Mouse (Mus musculus) layer of hippocampus, adult 2 months (tissue): ENCODE measurements around the gene Shank3. TPM values are rescaled to one million over a fixed set of nuclear protein-coding genes. Genes with fewer than 3 reads are reported as not detected.

Source experiments
- DNase-seq, 2 experiments: peaks; one replicate each; pipeline ENCODE4 v3.0.0; 2022; ENCODE audit warnings: low spot score in 2 of 2
- H3K27ac ChIP-seq: fragments of 200-600 bp; 2 replicates; pipeline ENCODE4 v1.8.1; 2022
- H3K4me3 ChIP-seq: fragments of 200-600 bp; 2 replicates; pipeline ENCODE4 v1.8.1; 2022; ENCODE audit warnings: mild to moderate bottlenecking
- CTCF ChIP-seq: fragments of 200-600 bp; conservative IDR thresholded peaks from 2 replicates; pipeline ENCODE4 v1.8.1; 2022; ENCODE audit warnings: antibody characterized with exemption, mild to moderate bottlenecking, moderate library complexity
- total RNA-seq, 2 experiments: library from RNA; stranded (reverse); gene quantifications; 2 replicates each; pipeline ENCODE4 v1.2.3; 2021

Shank3 gene
- total RNA-seq, 2 experiments from 2014 or later, result 243 to 251 TPM

- no peak for TF ChIP-seq CTCF
- DNase-seq, result no peak
- H3K4me3 ChIP-seq, result peak overlapping the region; percentile 53
- no peak overlapping the region for H3K27ac ChIP-seq
Measured at GRCm38 (mm10) chr15:89522566-89523282, 23.3 kb downstream of the Shank3 start.

GRCm38 (mm10) chr15:89523283-89523832, 23.9 kb downstream of the Shank3 start:
- no peak for DNase-seq
- Histone ChIP-seq H3K4me3 (peak overlapping the region; percentile 53), H3K27ac (peak overlapping the region; percentile 53; the same call in 1 of the 2 replicates)
- no peak for TF ChIP-seq CTCF

- peak overlapping the region; percentile 54 for H3K4me3 ChIP-seq
- peak overlapping the region; percentile 51; the same call in 1 of the 2 replicates for H3K27ac ChIP-seq
- DNase-seq, result no peak
- no peak for TF ChIP-seq CTCF
Measured at GRCm38 (mm10) chr15:89524001-89524571, 24.7 kb downstream of the Shank3 start.

GRCm38 (mm10) chr15:89524611-89525415, 25.4 kb downstream of the Shank3 start:
- TF ChIP-seq CTCF, result no peak
- no peak for DNase-seq
- peak overlapping the region; percentile 54 for H3K4me3 ChIP-seq
- H3K27ac ChIP-seq, result peak overlapping the region; percentile 51; the same call in 1 of the 2 replicates

- no peak overlapping the region for H3K27ac ChIP-seq
- no peak for DNase-seq
- H3K4me3 ChIP-seq, result peak overlapping the region; percentile 4; the same call in 1 of the 2 replicates
- no peak for TF ChIP-seq CTCF
Measured at GRCm38 (mm10) chr15:89525464-89525863, 26.0 kb downstream of the Shank3 start.

- no peak for TF ChIP-seq CTCF
- H3K4me3 ChIP-seq, result no peak overlapping the region
- no peak for DNase-seq
- H3K27ac ChIP-seq, result no peak overlapping the region
Measured at GRCm38 (mm10) chr15:89525896-89526295, 26.5 kb downstream of the Shank3 start.

- Histone ChIP-seq H3K27ac (no peak overlapping the region), H3K4me3 (no peak overlapping the region)
- TF ChIP-seq CTCF, result no peak
- no peak for DNase-seq
Measured at GRCm38 (mm10) chr15:89526776-89527325, 27.4 kb downstream of the Shank3 start.

GRCm38 (mm10) chr15:89527466-89527865, 28.0 kb downstream of the Shank3 start:
- Histone ChIP-seq H3K4me3 (no peak overlapping the region), H3K27ac (no peak overlapping the region; the same call in 1 of the 2 replicates)
- no peak for DNase-seq
- no peak for TF ChIP-seq CTCF

- peak overlapping the region; percentile 61; the same call in 1 of the 2 replicates for H3K27ac ChIP-seq
- DNase-seq, result no peak
- TF ChIP-seq CTCF, result no peak
- no peak overlapping the region for H3K4me3 ChIP-seq
Measured at GRCm38 (mm10) chr15:89528201-89528850, 28.9 kb downstream of the Shank3 start.

- no peak for DNase-seq
- no peak overlapping the region for H3K4me3 ChIP-seq
- no peak for TF ChIP-seq CTCF
Measured at GRCm38 (mm10) chr15:89528923-89529322, 29.5 kb downstream of the Shank3 start.

GRCm38 (mm10) chr15:89530336-89530735, 30.9 kb downstream of the Shank3 start:
- peak; percentile 99; the same call in 1 of the 2 replicates for TF ChIP-seq CTCF
- no peak overlapping the region for H3K4me3 ChIP-seq
- no peak overlapping the region; the same call in 1 of the 2 replicates for H3K27ac ChIP-seq
- DNase-seq, result peak in 1 of 2 experiments; percentile 78

More at GRCm38 (mm10) chr15:89528923-89529322, 29.5 kb downstream of the Shank3 start:
- no peak overlapping the region; the same call in 1 of the 2 replicates for H3K27ac ChIP-seq

- H3K27ac ChIP-seq, result 0 out of 2 replicates have a peak overlapping the region, but pooled peaks have one; percentile 90
- DNase-seq, result no peak
- no peak for TF ChIP-seq CTCF
- no peak overlapping the region for H3K4me3 ChIP-seq
Measured at GRCm38 (mm10) chr15:89531399-89531798, 32.0 kb downstream of the Shank3 start.
